In the genomic region with DNA sequence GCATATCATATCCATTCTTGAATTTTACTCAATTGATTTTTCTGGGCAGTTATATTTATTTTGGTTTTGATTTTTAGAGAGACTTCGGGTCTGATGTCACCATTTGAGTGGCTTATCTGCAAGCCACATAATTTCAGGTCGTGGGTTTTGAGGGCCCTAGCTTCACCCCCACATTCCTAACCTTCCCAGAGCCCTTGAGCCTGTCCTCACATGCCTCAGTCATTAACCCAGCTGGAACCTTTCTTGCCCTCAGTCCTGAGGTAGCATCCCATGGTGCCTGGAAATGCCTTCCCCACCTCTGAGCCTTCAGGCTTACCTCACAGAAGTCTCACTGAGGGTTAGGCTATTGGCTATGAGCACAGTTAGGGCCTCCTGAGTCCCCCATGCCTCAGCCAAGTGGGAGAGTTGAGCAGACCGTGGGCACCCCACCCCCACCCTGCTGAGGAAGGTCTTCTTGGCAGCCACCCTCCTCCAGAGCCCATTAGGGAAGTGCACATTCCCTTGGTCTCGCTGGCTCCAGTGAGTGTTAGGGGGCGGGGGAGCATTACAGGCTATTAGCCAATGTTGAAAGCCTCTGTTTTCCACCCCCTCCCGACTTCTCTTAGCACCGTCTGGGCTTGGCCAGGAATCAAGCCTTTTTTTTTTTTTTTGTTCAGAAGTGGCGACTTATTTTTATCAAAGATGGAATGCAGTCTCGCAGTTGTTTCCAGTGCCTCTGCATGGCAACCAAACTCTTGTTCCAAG, we compare ENCODE assay signal across 8 mouse cellular contexts. TPM values are rescaled to one million over a fixed set of nuclear protein-coding genes. Genes with fewer than 3 reads are reported as not detected.
DNase-seq lines count a peak whose midpoint lies in the region; ATAC-seq lines count a peak whose summit lies in the region.

No protein-coding gene starts in this region.

- H3K36me3 ChIP-seq in hindbrain, embryonic 11.5 days (ENCODE audit: control insufficient read depth, insufficient read depth, low read length): no peaks in the 10 kb centered on the region
- H3K36me3 ChIP-seq in hindbrain, embryonic 10.5 days: no peaks in the 10 kb centered on the region
- H3K36me3 ChIP-seq in embryonic facial prominence, embryonic 15.5 days: no peaks in the 10 kb centered on the region
- H3K36me3 ChIP-seq in heart, embryonic 16.5 days (ENCODE audit: control insufficient read depth, insufficient read depth): no peaks in the 10 kb centered on the region

- DNase-seq in hindbrain, embryonic 11.5 days (ENCODE audit: low spot score): peak; percentile 17
- DNase-seq in hindbrain, embryonic 10.5 days (ENCODE audit: low spot score): no peak
- peak; percentile 85 for DNase-seq in kidney, postnatal 14 days
- peak; percentile 82 for DNase-seq in lung, postnatal 14 days
- no peak for DNase-seq in cerebellum, adult 11 months
- no peak for DNase-seq in spleen, postnatal 4 days (ENCODE audit: low spot score in 2 of 2)

- H3K9me3 ChIP-seq in hindbrain, embryonic 11.5 days (ENCODE audit: control insufficient read depth, low read length): no peaks in the 10 kb centered on the region
- no peaks in the 10 kb centered on the region for H3K9me3 ChIP-seq in hindbrain, embryonic 10.5 days
- H3K9me3 ChIP-seq in embryonic facial prominence, embryonic 15.5 days (replicated peaks): no peaks in the 10 kb centered on the region
- no peaks in the 10 kb centered on the region for H3K9me3 ChIP-seq in heart, embryonic 16.5 days (replicated peaks; ENCODE audit: control insufficient read depth, low read length)

- H3K27me3 ChIP-seq in hindbrain, embryonic 11.5 days (ENCODE audit: control insufficient read depth, insufficient read depth, low read length): peaks cover 62% of the 10 kb centered on the region
- peaks cover 83% of the 10 kb centered on the region for H3K27me3 ChIP-seq in hindbrain, embryonic 10.5 days (ENCODE audit: insufficient read depth, poor library complexity, severe bottlenecking)
- H3K27me3 ChIP-seq in embryonic facial prominence, embryonic 15.5 days: peaks cover 3% of the 10 kb centered on the region; the same call in 1 of the 2 replicates
- no peaks in the 10 kb centered on the region for H3K27me3 ChIP-seq in heart, embryonic 16.5 days (ENCODE audit: control insufficient read depth, insufficient read depth, low read length)

- no peak overlapping the region for H3K4me3 ChIP-seq in hindbrain, embryonic 11.5 days (ENCODE audit: low read depth, low read length)
- H3K4me3 ChIP-seq in hindbrain, embryonic 10.5 days: no peak overlapping the region
- no peak overlapping the region for H3K4me3 ChIP-seq in embryonic facial prominence, embryonic 15.5 days (replicated peaks)
- no peak overlapping the region for H3K4me3 ChIP-seq in heart, embryonic 16.5 days (ENCODE audit: low read length)

- peaks cover 3% of the 10 kb centered on the region; the same call in 1 of the 2 replicates for H3K4me1 ChIP-seq in hindbrain, embryonic 11.5 days (replicated peaks; ENCODE audit: control insufficient read depth, insufficient read depth, low read length)
- peaks cover 51% of the 10 kb centered on the region for H3K4me1 ChIP-seq in hindbrain, embryonic 10.5 days (replicated peaks)
- peaks cover 40% of the 10 kb centered on the region for H3K4me1 ChIP-seq in embryonic facial prominence, embryonic 15.5 days
- H3K4me1 ChIP-seq in heart, embryonic 16.5 days (ENCODE audit: control insufficient read depth, insufficient read depth, low read length): peaks cover 61% of the 10 kb centered on the region

- no peak for ATAC-seq in hindbrain, embryonic 11.5 days (ENCODE audit: low FRiP score)
- 0 out of 2 replicates have a peak, but pooled peaks have one; percentile 3 for ATAC-seq in embryonic facial prominence, embryonic 15.5 days (ENCODE audit: insufficient number of reproducible peaks, low FRiP score, low TSS enrichment, low read depth)
- peak; percentile 65 for ATAC-seq in heart, embryonic 16.5 days (replicated peaks; ENCODE audit: extremely low read depth, insufficient read depth, low FRiP score)

- no peak overlapping the region for H3K4me2 ChIP-seq in hindbrain, embryonic 11.5 days (replicated peaks; ENCODE audit: low read depth, low read length)
- 0 out of 2 replicates have a peak overlapping the region, but pooled peaks have one; percentile 12 for H3K4me2 ChIP-seq in embryonic facial prominence, embryonic 15.5 days (replicated peaks)
- H3K4me2 ChIP-seq in heart, embryonic 16.5 days (ENCODE audit: low read depth, low read length): peak overlapping the region; percentile 56

- no peak overlapping the region for H3K9ac ChIP-seq in hindbrain, embryonic 11.5 days (ENCODE audit: low read depth, low read length)
- no peak overlapping the region for H3K9ac ChIP-seq in embryonic facial prominence, embryonic 15.5 days
- peak overlapping the region; percentile 36; the same call in 1 of the 2 replicates for H3K9ac ChIP-seq in heart, embryonic 16.5 days (ENCODE audit: low read length)

- H3K27ac ChIP-seq in hindbrain, embryonic 11.5 days (ENCODE audit: low read depth, low read length): no peak overlapping the region
- no peak overlapping the region for H3K27ac ChIP-seq in hindbrain, embryonic 10.5 days
- peak overlapping the region; percentile 36 for H3K27ac ChIP-seq in embryonic facial prominence, embryonic 15.5 days (replicated peaks)
- peak overlapping the region; percentile 89 for H3K27ac ChIP-seq in heart, embryonic 16.5 days (ENCODE audit: low read length)

- WGBS in hindbrain, embryonic 11.5 days: 26% methylated on average over 9 of the region's 9 CpGs
- WGBS in hindbrain, embryonic 10.5 days: 23% methylated on average over 9 of the region's 9 CpGs
- WGBS in embryonic facial prominence, embryonic 15.5 days: 14% methylated on average over 9 of the region's 9 CpGs
- WGBS in heart, embryonic 16.5 days: 6% methylated on average over 9 of the region's 9 CpGs

RNA-seq across cellular contexts. Expression of a gene that starts 5.0 kb away (rescaled TPM):
- 28.8 and 32.9 TPM in 2 replicates for polyA plus RNA-seq in hindbrain, embryonic 11.5 days (2014; fragmentation: Nextera tagmentation; extraction: Ambion mirVana)
- 31.2 and 31.9 TPM in 2 replicates for polyA plus RNA-seq in hindbrain, embryonic 10.5 days (2016; fragmentation: Nextera tagmentation; extraction: Ambion mirVana)
- polyA plus RNA-seq in embryonic facial prominence, embryonic 15.5 days (2015; fragmentation: Nextera tagmentation; extraction: Ambion mirVana): 63.6 and 66.0 TPM in 2 replicates
- 19.1 and 23.8 TPM in 2 replicates for polyA plus RNA-seq in heart, embryonic 16.5 days (2015; fragmentation: Nextera tagmentation; extraction: Ambion mirVana)

Comparison
In these comparisons a context has a peak if more than half of its experiments do, and no peak if none do; other contexts are left out.
1. DNase-seq: peak in hindbrain, embryonic 11.5 days (single experiment), kidney, postnatal 14 days (single experiment) and lung, postnatal 14 days (single experiment); none in hindbrain, embryonic 10.5 days (single experiment), cerebellum, adult 11 months (single experiment) and spleen, postnatal 4 days (0 of 2).
2. H3K27ac ChIP-seq: peak in embryonic facial prominence, embryonic 15.5 days (single experiment) and heart, embryonic 16.5 days (single experiment); none in hindbrain, embryonic 11.5 days (single experiment) and hindbrain, embryonic 10.5 days (single experiment).